Mouse (Mus musculus) lung, postnatal 0 days (tissue): Measurements from ENCODE around the gene Cuedc1. TPM values are rescaled to one million over a fixed set of nuclear protein-coding genes. Genes with fewer than 3 reads are reported as not detected.

Experiments used
- ATAC-seq: fragments of 200-750 bp; cut with Nextera tagmentation; 2 replicates; pipeline ENCODE4 v1.8.0; 2017; ENCODE audit warnings: moderate library complexity
- DNase-seq: peaks from one replicate; pipeline ENCODE4 v3.0.0-alpha.2; 2016; ENCODE audit warnings: low spot score
- H3K27ac ChIP-seq: fragments of 300-500 bp; sonication (generic); 2 replicates; pipeline ENCODE4 v1.5.1; 2014; ENCODE audit warnings: antibody characterized with exemption, mild to moderate bottlenecking, low read length, mixed read lengths
- H3K27me3 ChIP-seq: fragments of 300-500 bp; sonication (generic); replicated peaks from 2 replicates; pipeline ENCODE4 v1.6.1; 2014; ENCODE audit warnings: low read length, mixed read lengths; ENCODE audit not compliant: insufficient read depth
- H3K36me3 ChIP-seq: fragments of 300-500 bp; sonication (generic); 2 replicates; pipeline ENCODE4 v1.6.1; 2014; ENCODE audit warnings: low read length, mixed read lengths; ENCODE audit not compliant: insufficient read depth
- H3K4me1 ChIP-seq: fragments of 300-500 bp; sonication (generic); 2 replicates; pipeline ENCODE4 v1.6.1; 2014; ENCODE audit warnings: antibody characterized with exemption, low read depth, low read length, mixed read lengths; ENCODE audit not compliant: insufficient read depth
- H3K4me2 ChIP-seq: fragments of 300-500 bp; sonication (generic); replicated peaks from 2 replicates; pipeline ENCODE4 v1.6.1; 2014; ENCODE audit warnings: low read depth, mild to moderate bottlenecking, low read length, moderate library complexity, mixed read lengths
- H3K4me3 ChIP-seq: fragments of 300-500 bp; sonication (generic); 2 replicates; pipeline ENCODE4 v1.5.1; 2014; ENCODE audit warnings: low read depth, low read length
- H3K9ac ChIP-seq: fragments of 300-500 bp; sonication (generic); replicated peaks from 2 replicates; pipeline ENCODE4 v1.6.1; 2014; ENCODE audit warnings: low read depth, mild to moderate bottlenecking
- H3K9me3 ChIP-seq: fragments of 300-500 bp; sonication (generic); 2 replicates; pipeline ENCODE4 v1.6.1; 2016; ENCODE audit warnings: low read length, mixed read lengths
- CTCF ChIP-seq: IDR thresholded peaks from 2 replicates; pipeline ENCODE4 v1.5.1; 2016; ENCODE audit warnings: antibody characterized with exemption, mild to moderate bottlenecking
- EP300 ChIP-seq: IDR thresholded peaks from 2 replicates; pipeline ENCODE4 v1.6.1; 2016; ENCODE audit warnings: antibody characterized with exemption, mild to moderate bottlenecking, control low read depth
- WGBS: fragments of 180-500 bp; shearing (Covaris S2); extraction: QIAGEN DNeasy Blood & Tissue Kit; methylation state at CpG from one replicate; pipeline ENCODE4 v1.1.7; 2014; 5-methylcytosine and 5-hydroxymethylcytosine counted together
- polyA plus RNA-seq: library from polyadenylated mRNA; unstranded; fragments of >200 nt; fragmentation: Nextera tagmentation; extraction: Ambion mirVana; gene quantifications from 2 replicates; pipeline ENCODE4 v1.2.1, GENCODE M21; 2015

Cuedc1 gene
- polyA plus RNA-seq, 1 experiment from 2014 or later = 14.6 TPM

DNA sequence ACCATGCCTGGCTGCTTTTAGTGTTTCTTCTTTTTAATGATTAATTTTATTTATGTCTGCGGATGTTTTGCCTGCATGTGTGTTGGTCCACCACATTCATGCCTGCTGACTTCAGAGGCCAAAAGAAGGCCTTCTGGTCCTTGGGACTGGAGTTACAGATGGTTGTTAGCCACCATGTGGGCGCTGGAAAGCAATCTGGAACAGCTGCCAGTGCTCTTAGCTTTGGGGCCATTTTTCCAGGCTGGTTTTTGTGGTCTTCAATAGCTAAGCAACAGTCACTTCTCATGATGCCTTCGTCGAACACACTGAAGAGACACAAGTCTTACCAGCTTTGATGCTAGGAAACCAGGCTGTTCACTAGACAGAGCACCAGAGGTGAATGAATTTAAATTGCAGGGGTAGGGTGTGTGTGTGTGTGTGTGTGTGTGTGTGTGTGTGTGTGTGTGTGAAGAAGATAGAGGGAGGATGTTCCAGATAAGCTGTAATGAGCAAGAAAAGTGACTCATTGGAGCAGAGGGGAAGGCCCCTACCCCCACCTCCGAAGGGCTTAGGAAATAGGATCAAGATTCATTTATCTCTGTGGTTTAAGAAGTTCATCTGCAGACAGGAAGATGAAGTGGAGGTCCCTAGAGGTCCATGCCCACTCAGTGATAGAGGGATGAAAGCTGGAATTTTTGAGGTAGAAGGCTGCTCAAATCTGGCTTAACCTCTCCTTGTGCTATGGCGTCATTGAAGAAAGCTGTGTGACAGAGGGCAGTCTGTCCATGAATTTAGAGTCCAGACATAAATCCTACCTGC is 7.8 kb downstream of the Cuedc1 start:
- no peaks in the 10 kb centered on the region for H3K27me3 ChIP-seq
- H3K4me3 ChIP-seq = no peak overlapping the region
- WGBS = 66% methylated on average over 6 of the region's 6 CpGs
- H3K9ac ChIP-seq = no peak overlapping the region
- H3K27ac ChIP-seq = no peak overlapping the region
- H3K4me2 ChIP-seq = no peak overlapping the region
- TF ChIP-seq EP300 (no peak), CTCF (no peak)
- no peaks in the 10 kb centered on the region for H3K36me3 ChIP-seq
- no peak for ATAC-seq
- no peaks in the 10 kb centered on the region for H3K9me3 ChIP-seq
- no peak for DNase-seq
- no peaks in the 10 kb centered on the region for H3K4me1 ChIP-seq

DNA sequence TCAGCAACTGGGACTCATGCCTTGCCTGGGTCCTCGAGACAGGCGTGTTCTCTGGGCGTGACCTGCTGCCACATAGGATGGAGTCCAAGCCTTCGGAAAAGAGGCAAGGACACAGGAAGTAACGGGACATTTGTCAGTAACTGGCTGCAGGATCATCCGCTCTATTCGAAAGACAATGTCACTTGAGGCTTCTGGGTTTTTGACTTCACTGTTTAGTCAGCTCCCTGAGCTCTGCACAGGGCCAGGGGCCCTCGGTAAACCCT is 8.4 kb downstream of the Cuedc1 start:
- DNase-seq (peak; percentile 31), ATAC-seq (no peak)
- no peak overlapping the region for H3K9ac ChIP-seq
- WGBS = 37% methylated on average over 8 of the region's 8 CpGs
- H3K27ac ChIP-seq = no peak overlapping the region
- H3K4me1 ChIP-seq = no peaks in the 10 kb centered on the region
- no peak overlapping the region for H3K4me2 ChIP-seq
- H3K4me3 ChIP-seq = no peak overlapping the region
- TF ChIP-seq CTCF = no peak
- no peak for TF ChIP-seq EP300
- no peaks in the 10 kb centered on the region for H3K9me3 ChIP-seq
- H3K36me3 ChIP-seq = no peaks in the 10 kb centered on the region
- no peaks in the 10 kb centered on the region for H3K27me3 ChIP-seq

DNA sequence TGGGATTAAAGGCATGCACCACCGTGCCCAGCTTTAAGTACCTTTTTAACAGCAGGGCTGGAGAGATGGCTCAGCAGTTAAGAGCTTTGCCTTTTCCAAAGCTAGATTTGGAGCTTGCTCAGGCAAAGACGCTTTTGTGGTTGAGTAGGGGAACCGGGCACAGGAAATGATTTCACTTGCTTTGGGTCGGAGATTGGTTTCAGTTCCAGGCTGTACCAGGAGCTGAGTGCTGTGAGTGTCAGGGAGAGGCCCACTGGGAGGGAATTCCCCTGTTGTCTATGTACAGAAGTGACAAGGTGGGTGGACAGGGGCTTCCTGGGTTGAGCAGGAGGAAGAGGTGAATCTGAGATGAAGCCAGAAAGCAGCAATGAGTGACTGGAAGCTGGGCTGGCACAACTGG is 9.5 kb downstream of the Cuedc1 start:
- Histone ChIP-seq H3K9me3 (no peaks in the 10 kb centered on the region), H3K27ac (no peak overlapping the region), H3K4me1 (no peaks in the 10 kb centered on the region), H3K27me3 (no peaks in the 10 kb centered on the region), H3K9ac (no peak overlapping the region), H3K36me3 (no peaks in the 10 kb centered on the region), H3K4me3 (no peak overlapping the region), H3K4me2 (no peak overlapping the region)
- 30% methylated on average over 4 of the region's 4 CpGs for WGBS
- DNase-seq (no peak), ATAC-seq (no peak)
- no peak for TF ChIP-seq CTCF
- no peak for TF ChIP-seq EP300

DNA sequence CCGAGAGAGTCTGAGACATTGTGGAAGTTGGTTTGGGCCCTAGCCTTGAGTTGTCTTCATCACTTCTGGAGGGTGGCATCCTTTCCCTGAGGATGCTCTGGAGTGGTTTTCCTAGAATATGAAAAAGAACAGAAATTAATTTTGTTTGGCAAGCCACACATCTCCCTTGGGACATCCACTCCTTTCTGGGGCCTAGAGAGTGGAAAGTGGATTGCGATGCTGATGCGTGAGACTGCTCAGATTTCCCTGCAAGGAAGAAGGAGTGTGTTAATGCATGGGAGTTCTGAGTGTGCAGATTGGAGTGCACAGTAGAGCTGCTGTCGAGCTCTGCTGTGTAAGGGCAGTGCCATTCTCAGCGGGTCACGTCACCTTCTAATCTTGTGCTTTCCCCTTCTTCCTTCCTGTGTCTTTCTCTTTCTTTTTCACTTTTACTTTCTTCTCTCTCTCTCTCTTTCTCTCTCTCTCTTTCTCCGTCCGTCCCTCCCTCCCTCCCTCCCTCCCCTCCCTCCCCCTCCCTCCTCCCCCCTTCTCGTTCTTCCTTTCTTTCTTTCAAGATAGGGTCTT is 12.3 kb downstream of the Cuedc1 start:
- TF ChIP-seq EP300 (no peak), CTCF (no peak)
- Histone ChIP-seq H3K27me3 (no peaks in the 10 kb centered on the region), H3K4me1 (peaks cover 14% of the 10 kb centered on the region; the same call in 1 of the 2 replicates), H3K9ac (no peak overlapping the region), H3K4me2 (no peak overlapping the region), H3K36me3 (no peaks in the 10 kb centered on the region), H3K27ac (no peak overlapping the region), H3K4me3 (no peak overlapping the region), H3K9me3 (no peaks in the 10 kb centered on the region)
- ATAC-seq (no peak), DNase-seq (no peak)
- 56% methylated on average over 8 of the region's 9 CpGs for WGBS

DNA sequence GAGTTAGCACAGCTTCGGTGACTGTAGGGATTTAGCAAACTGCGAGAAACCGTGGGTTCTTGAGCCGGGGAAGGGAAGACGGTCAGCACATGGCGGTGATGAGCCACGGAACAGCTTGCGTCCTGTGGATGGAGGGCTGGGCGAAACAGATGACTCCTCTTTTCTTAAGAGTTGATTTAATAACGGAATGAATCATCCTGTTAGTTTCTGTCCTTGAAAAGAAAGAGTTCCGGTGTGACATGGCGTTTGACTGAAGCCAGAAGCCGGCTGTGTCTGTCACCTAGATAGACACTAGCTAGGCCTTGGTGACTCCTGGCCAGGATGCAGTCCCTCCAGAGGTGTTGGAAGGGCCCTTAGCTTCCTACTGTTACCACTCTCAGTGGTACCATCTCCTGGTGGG is 14.2 kb downstream of the Cuedc1 start:
- TF ChIP-seq CTCF (no peak), EP300 (no peak)
- Histone ChIP-seq H3K27ac (no peak overlapping the region), H3K4me3 (no peak overlapping the region), H3K27me3 (no peaks in the 10 kb centered on the region), H3K9me3 (no peaks in the 10 kb centered on the region), H3K4me1 (peaks cover 16% of the 10 kb centered on the region), H3K36me3 (no peaks in the 10 kb centered on the region), H3K9ac (no peak overlapping the region), H3K4me2 (no peak overlapping the region)
- ATAC-seq (no peak), DNase-seq (no peak)
- WGBS = 82% methylated on average over 13 of the region's 13 CpGs

DNA sequence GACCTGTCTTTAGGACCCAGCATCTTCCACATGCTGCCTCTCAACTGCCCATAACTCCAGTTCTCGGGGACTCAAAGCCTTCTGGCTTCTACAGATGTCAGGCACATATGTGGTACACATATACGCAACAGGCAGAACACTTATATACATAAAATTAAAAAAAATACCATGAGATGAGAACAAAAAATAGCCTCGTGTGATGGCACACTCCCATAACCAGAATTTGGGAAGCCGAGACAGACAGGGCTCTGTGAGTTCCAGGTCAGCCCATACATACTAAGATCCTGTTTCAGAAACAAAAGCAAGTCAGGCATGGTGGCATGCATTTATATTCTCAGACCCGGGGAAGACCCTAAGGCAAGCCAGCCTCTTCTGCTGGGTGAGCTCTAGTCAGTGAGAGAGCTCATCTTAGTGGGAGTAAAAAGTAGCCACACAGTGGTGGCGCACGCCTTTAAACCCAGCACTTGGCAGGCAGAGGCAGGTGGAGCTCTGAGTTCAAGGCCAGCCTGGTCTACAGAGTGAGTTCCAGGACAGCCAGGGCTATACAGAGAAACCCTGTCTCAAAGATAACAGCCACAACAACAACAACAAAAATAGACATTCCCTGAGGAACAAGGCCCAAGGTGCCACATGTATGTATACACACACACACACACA is 14.9 kb downstream of the Cuedc1 start:
- Histone ChIP-seq H3K4me3 (no peak overlapping the region), H3K9me3 (no peaks in the 10 kb centered on the region), H3K4me1 (peaks cover 23% of the 10 kb centered on the region), H3K4me2 (no peak overlapping the region), H3K9ac (no peak overlapping the region), H3K36me3 (no peaks in the 10 kb centered on the region), H3K27me3 (no peaks in the 10 kb centered on the region), H3K27ac (no peak overlapping the region; the same call in 1 of the 2 replicates)
- DNase-seq (no peak), ATAC-seq (no peak)
- 90% methylated on average over 7 of the region's 7 CpGs for WGBS
- TF ChIP-seq EP300 = no peak
- TF ChIP-seq CTCF = no peak
